Mouse (Mus musculus): ENCODE results near the gene Dnajb5. TPM values are rescaled to one million over a fixed set of nuclear protein-coding genes. Genes with fewer than 3 reads are reported as not detected.
A peak's percentile ranks its signal among the peaks of the same experiment; 100 is the strongest.

The Dnajb5 gene
- polyA plus RNA-seq, 1 experiment, result 27.2 TPM

- no peak overlapping the region for H3K27ac ChIP-seq (ENCODE audit: insufficient read depth, low read length)
- no peaks in the 10 kb centered on the region for H3K27me3 ChIP-seq (ENCODE audit: control insufficient read depth, insufficient read depth, low read length, poor library complexity, severe bottlenecking)
- H3K4me3 ChIP-seq (ENCODE audit: low read depth, low read length), result no peak overlapping the region
- peak overlapping the region; percentile 51 for H3K9ac ChIP-seq (ENCODE audit: low read depth, poor library complexity, severe bottlenecking)
- no peaks in the 10 kb centered on the region for H3K4me1 ChIP-seq (ENCODE audit: control insufficient read depth, insufficient read depth, low read length)
- no peaks in the 10 kb centered on the region for H3K9me3 ChIP-seq (replicated peaks; ENCODE audit: control insufficient read depth, insufficient read depth, low read length, poor library complexity, severe bottlenecking)
- TF ChIP-seq POLR2A (IDR thresholded peaks at IDR 0.05; ENCODE audit: insufficient read depth, low read length), result no peak
- TF ChIP-seq CTCF (IDR thresholded peaks at IDR 0.05; ENCODE audit: low read depth, low read length), result no peak
- TF ChIP-seq EP300 (IDR thresholded peaks at IDR 0.05; ENCODE audit: insufficient read depth, low read depth, low read length), result no peak
- peaks cover 5% of the 10 kb centered on the region for H3K36me3 ChIP-seq (ENCODE audit: control insufficient read depth, insufficient read depth, low read length, poor library complexity, severe bottlenecking)
Observed at GRCm38 (mm10) chr4:43001272-43001671, 51.7 kb downstream of the Dnajb5 start.

DNA sequence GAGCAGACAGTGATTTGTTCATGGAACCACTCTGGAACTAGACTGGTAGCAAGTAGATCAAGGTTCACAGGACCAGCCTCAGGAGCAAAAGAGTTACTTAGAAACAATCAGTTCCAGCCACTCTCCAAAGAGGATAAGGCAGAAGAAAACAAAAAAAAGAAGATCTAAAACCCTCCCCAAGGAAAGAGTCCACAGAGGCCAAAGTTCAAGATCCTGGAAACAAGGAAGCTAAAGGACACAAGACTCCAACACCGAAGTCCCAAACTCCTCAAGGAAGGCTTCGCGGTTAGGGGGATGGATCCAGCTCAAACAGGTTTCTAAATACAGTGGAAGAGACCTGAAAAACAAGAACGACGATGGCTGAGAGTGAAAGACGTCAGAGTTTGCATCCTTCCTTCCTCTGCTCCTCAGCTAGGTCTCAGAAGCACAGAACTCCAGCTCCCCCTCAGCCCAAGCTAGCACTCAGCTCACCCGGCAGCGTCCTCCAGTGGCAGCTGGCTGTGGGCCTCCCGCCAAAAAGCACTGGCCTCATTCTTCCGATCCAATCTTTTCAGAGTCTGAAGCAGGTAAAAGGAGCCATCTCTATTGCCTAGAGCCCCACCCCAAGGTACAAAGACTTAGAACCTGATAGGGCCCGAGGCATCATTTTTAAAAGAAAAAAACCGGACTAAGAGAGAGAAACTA, 53.3 kb downstream of the Dnajb5 start:
- peak; percentile 43 for TF ChIP-seq CTCF (IDR thresholded peaks at IDR 0.05; ENCODE audit: low read depth, low read length)
- no peak for TF ChIP-seq EP300 (IDR thresholded peaks at IDR 0.05; ENCODE audit: insufficient read depth, low read depth, low read length)
- Histone ChIP-seq H3K9me3 (replicated peaks; ENCODE audit: control insufficient read depth, insufficient read depth, low read length, poor library complexity, severe bottlenecking) (no peaks in the 10 kb centered on the region), H3K27ac (ENCODE audit: insufficient read depth, low read length) (peak overlapping the region; percentile 32; the same call in 1 of the 2 replicates), H3K4me1 (ENCODE audit: control insufficient read depth, insufficient read depth, low read length) (no peaks in the 10 kb centered on the region), H3K4me3 (ENCODE audit: low read depth, low read length) (no peak overlapping the region), H3K27me3 (ENCODE audit: control insufficient read depth, insufficient read depth, low read length, poor library complexity, severe bottlenecking) (no peaks in the 10 kb centered on the region), H3K9ac (ENCODE audit: low read depth, poor library complexity, severe bottlenecking) (no peak overlapping the region), H3K36me3 (ENCODE audit: control insufficient read depth, insufficient read depth, low read length, poor library complexity, severe bottlenecking) (peaks cover 2% of the 10 kb centered on the region; the same call in 1 of the 2 replicates)

DNA sequence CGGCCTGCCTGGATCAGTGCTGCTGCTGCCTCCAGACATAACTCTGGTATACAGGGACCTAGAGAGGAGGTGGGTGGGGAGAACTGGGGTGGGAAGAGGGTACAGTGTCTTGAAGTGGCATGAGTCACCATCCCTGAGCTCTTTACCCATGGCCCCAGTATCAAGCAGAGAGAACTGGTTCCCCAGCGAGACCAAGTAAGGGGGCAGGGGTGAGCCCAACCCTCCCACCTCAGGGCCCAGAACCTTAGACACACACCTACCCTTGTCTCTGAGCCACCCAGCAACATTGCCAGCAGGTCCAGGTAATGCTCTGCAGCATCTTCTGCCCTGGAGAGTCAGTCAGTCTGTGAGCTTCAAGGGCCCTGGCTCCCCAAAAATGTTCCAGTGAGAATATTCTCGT, 55.3 kb downstream of the Dnajb5 start:
- no peak overlapping the region for H3K9ac ChIP-seq (ENCODE audit: low read depth, poor library complexity, severe bottlenecking)
- H3K27me3 ChIP-seq (ENCODE audit: control insufficient read depth, insufficient read depth, low read length, poor library complexity, severe bottlenecking), result no peaks in the 10 kb centered on the region
- no peaks in the 10 kb centered on the region for H3K9me3 ChIP-seq (replicated peaks; ENCODE audit: control insufficient read depth, insufficient read depth, low read length, poor library complexity, severe bottlenecking)
- H3K36me3 ChIP-seq (ENCODE audit: control insufficient read depth, insufficient read depth, low read length, poor library complexity, severe bottlenecking), result no peaks in the 10 kb centered on the region; the same call in 1 of the 2 replicates
- H3K4me1 ChIP-seq (ENCODE audit: control insufficient read depth, insufficient read depth, low read length), result peaks cover 1% of the 10 kb centered on the region
- TF ChIP-seq CTCF (IDR thresholded peaks at IDR 0.05; ENCODE audit: low read depth, low read length) (no peak), POLR2A (IDR thresholded peaks at IDR 0.05; ENCODE audit: insufficient read depth, low read length) (no peak), EP300 (IDR thresholded peaks at IDR 0.05; ENCODE audit: insufficient read depth, low read depth, low read length) (no peak)
- H3K27ac ChIP-seq (ENCODE audit: insufficient read depth, low read length), result no peak overlapping the region
- H3K4me3 ChIP-seq (ENCODE audit: low read depth, low read length), result no peak overlapping the region

GRCm38 (mm10) chr4:43005765-43006164, 56.2 kb downstream of the Dnajb5 start:
- no peaks in the 10 kb centered on the region for H3K9me3 ChIP-seq (replicated peaks; ENCODE audit: control insufficient read depth, insufficient read depth, low read length, poor library complexity, severe bottlenecking)
- H3K9ac ChIP-seq (ENCODE audit: low read depth, poor library complexity, severe bottlenecking), result no peak overlapping the region
- H3K36me3 ChIP-seq (ENCODE audit: control insufficient read depth, insufficient read depth, low read length, poor library complexity, severe bottlenecking), result no peaks in the 10 kb centered on the region; the same call in 1 of the 2 replicates
- no peak overlapping the region for H3K4me3 ChIP-seq (ENCODE audit: low read depth, low read length)
- no peaks in the 10 kb centered on the region for H3K27me3 ChIP-seq (ENCODE audit: control insufficient read depth, insufficient read depth, low read length, poor library complexity, severe bottlenecking)
- peaks cover 1% of the 10 kb centered on the region for H3K4me1 ChIP-seq (ENCODE audit: control insufficient read depth, insufficient read depth, low read length)
- no peak for TF ChIP-seq EP300 (IDR thresholded peaks at IDR 0.05; ENCODE audit: insufficient read depth, low read depth, low read length)
- peak; percentile 9 for TF ChIP-seq CTCF (IDR thresholded peaks at IDR 0.05; ENCODE audit: low read depth, low read length)
- no peak for TF ChIP-seq POLR2A (IDR thresholded peaks at IDR 0.05; ENCODE audit: insufficient read depth, low read length)
- no peak overlapping the region for H3K27ac ChIP-seq (ENCODE audit: insufficient read depth, low read length)

Other genes with a start within 250 kb of the Dnajb5 start
- gene 4930578G10Rik, start 214.3 kb upstream of the Dnajb5 start, polyA plus RNA-seq (2011; ENCODE audit: insufficient read depth, insufficient read length, low read depth, missing spikeins), result 2.5 TPM in 1 of 2 replicates, not detected in the other
- gene Ccl19, start 193.2 kb upstream of the Dnajb5 start, polyA plus RNA-seq (2011; ENCODE audit: insufficient read depth, insufficient read length, low read depth, missing spikeins), result not detected in 2 replicates
- not detected in 2 replicates for gene Ccl21a, start 175.8 kb upstream of the Dnajb5 start, polyA plus RNA-seq (2011; ENCODE audit: insufficient read depth, insufficient read length, low read depth, missing spikeins)
- not detected in 2 replicates for gene Fam205a1, start 95.9 kb upstream of the Dnajb5 start, polyA plus RNA-seq (2011; ENCODE audit: insufficient read depth, insufficient read length, low read depth, missing spikeins)
- gene Gm12394, start 93.0 kb upstream of the Dnajb5 start, polyA plus RNA-seq (2011; ENCODE audit: insufficient read depth, insufficient read length, low read depth, missing spikeins), result not detected in 2 replicates
- gene Fam205c, start 75.6 kb upstream of the Dnajb5 start, polyA plus RNA-seq (2011; ENCODE audit: insufficient read depth, insufficient read length, low read depth, missing spikeins), result not detected in 2 replicates
- 0.10 TPM in 1 of 2 replicates, not detected in the other for gene Phf24, start 33.2 kb upstream of the Dnajb5 start, polyA plus RNA-seq (2011; ENCODE audit: insufficient read depth, insufficient read length, low read depth, missing spikeins)
- not detected in 2 replicates for gene 1700022I11Rik, start 19.8 kb downstream of the Dnajb5 start, polyA plus RNA-seq (2011; ENCODE audit: insufficient read depth, insufficient read length, low read depth, missing spikeins)
- gene Vcp, start 50.7 kb downstream of the Dnajb5 start, polyA plus RNA-seq (2011; ENCODE audit: insufficient read depth, insufficient read length, low read depth, missing spikeins), result 384 and 390 TPM in 2 replicates
- gene Fancg, start 60.7 kb downstream of the Dnajb5 start, polyA plus RNA-seq (2011; ENCODE audit: insufficient read depth, insufficient read length, low read depth, missing spikeins), result 12.8 and 13.8 TPM in 2 replicates
- 22.3 and 25.5 TPM in 2 replicates for gene Pigo, start 76.0 kb downstream of the Dnajb5 start, polyA plus RNA-seq (2011; ENCODE audit: insufficient read depth, insufficient read length, low read depth, missing spikeins)
- 177 and 187 TPM in 2 replicates for gene Stoml2, start 81.9 kb downstream of the Dnajb5 start, polyA plus RNA-seq (2011; ENCODE audit: insufficient read depth, insufficient read length, low read depth, missing spikeins)
- 11.0 and 13.2 TPM in 2 replicates for gene Fam214b, start 96.4 kb downstream of the Dnajb5 start, polyA plus RNA-seq (2011; ENCODE audit: insufficient read depth, insufficient read length, low read depth, missing spikeins)
- gene Unc13b, start 109.1 kb downstream of the Dnajb5 start, polyA plus RNA-seq (2011; ENCODE audit: insufficient read depth, insufficient read length, low read depth, missing spikeins), result 19.9 and 23.1 TPM in 2 replicates

Data from ES-Bruce4 (cell line).